Mouse (Mus musculus) right cerebral cortex, adult 18-20 months (tissue): ENCODE measurements around the gene Abca6.

Source experiments
- DNase-seq: peaks from one replicate; pipeline ENCODE4 v3.0.0; 2022; ENCODE audit warnings: mixed read lengths

Abca6 gene

DNA sequence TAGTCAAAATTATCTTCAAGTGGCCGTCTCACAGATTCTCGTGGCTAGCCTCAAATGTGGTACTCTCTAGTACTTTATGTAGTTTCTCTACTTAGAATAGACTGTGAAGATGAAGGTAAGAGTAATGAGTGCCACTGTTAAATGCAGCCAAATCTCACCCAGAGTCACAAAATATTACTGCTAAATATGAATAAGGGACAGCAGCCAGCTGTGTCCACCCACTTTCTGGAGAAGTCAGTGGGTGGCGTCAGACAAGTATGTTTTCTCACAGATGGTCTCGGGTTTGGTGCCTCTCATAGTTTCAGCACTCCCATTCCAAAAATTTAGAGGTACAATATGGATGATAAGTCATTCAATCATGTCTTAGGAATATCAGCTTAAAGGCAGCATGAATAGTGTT is 56.3 kb downstream of the Abca6 start:
- peak; percentile 32 for DNase-seq

- no peak for DNase-seq
These were observed 80.4 kb downstream of the Abca6 start for GRCm38 (mm10) chr11:110171212-110171611.

DNA sequence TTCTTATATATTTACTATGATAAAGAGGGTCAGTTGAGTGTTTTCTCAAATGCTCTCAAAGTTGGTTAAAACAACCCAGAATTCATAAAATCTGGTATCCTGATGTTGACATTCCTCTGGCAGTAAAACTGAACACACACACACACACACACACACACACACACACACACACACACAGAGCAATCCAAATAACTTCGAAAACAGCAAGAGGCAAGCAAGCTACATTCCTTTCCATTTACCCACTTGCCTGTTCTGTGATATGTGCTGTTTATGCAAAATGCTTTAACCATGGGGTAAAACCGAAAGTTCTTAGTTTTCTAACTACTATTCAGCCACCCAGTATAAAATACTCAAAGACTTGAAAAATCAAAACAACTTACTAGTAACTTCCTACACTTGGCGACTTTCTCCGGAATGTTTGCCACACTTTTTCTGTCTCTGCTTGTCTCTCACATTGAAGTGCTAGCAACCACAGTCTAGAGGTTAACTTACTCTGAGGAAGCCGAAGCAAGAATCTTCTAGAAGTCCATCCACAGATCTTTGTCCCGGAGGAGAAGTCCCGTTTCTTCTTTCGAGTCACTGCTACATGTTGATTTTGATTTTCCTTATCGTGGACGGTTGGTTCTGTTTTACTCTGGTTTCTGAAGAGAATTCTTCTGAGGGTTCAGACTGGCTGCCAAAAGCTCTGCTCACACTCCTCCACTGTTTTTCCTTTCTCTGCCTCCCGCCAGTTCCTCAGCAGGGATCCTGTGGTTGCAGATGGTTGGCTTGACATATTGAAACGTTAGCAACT is 83.9 kb downstream of the Abca6 start, which contains the start of gene Abca9:
Gene Abca9 (minus strand): TSS at position 738 of the 793 bp plus-strand sequence.
- DNase-seq: peak; percentile 41

GRCm38 (mm10) chr11:110165822-110166221 is 85.8 kb downstream of the Abca6 start:
- DNase-seq: no peak

DNA sequence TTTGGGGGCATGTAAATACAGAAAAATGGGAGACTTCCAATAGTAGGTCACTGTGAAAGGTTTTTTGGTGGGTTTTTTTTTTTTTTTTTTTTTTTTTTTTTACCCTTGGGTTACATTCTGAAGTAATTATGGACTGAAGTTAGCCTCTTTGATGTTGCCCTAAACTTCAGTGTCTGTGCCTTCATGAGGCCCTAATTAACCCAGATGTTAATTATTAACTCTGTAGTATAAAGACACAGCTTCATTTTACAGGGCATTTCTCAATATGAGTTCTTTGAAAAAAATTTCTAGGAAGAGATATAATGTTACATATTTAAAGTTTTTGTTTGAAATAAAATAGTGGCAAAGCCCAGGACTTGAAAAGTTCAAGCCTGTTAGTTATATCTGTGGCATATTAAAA is 86.2 kb downstream of the Abca6 start:
- DNase-seq: no peak

DNA sequence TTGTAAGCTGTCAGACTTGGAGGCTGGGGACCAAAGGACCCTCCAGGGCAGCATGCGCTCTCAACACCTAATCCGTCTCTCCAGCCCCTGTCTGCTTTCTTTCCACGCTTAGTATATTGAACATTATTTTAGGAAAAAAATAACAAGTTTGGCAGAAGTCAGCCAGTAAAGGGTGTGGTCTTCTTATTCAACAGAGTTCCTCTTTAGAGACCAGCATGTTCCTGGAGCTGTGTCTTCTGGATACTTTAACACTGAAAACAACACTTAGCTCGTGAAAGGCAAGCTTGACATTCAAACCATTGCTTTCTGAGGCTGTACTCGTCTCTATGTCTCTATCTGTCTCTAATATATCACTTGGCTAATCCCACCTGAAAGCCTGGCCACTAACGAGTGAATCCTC is 94.5 kb downstream of the Abca6 start:
- DNase-seq: no peak

DNA sequence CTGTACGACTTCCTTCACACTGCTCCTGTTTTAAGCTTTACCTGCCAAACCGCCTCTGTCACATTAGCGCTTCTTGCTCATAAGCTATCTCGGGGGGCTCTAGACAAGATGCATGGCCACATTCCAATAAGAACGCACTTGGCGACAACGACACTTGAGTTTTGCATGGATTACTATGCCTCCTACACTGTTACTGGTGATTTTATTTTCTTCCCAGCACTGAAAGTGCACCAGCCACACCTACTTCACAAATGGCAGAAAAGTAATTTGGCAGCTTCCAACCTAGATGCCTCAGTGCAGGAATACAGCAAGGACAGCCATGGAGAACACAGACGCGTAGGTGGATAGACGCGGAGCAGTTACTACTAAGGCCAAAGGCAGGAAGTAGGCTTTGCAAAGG is 95.6 kb downstream of the Abca6 start:
- peak; percentile 20 for DNase-seq

- DNase-seq: no peak
These were observed 103.9 kb downstream of the Abca6 start for GRCm38 (mm10) chr11:110147640-110148039.

DNA sequence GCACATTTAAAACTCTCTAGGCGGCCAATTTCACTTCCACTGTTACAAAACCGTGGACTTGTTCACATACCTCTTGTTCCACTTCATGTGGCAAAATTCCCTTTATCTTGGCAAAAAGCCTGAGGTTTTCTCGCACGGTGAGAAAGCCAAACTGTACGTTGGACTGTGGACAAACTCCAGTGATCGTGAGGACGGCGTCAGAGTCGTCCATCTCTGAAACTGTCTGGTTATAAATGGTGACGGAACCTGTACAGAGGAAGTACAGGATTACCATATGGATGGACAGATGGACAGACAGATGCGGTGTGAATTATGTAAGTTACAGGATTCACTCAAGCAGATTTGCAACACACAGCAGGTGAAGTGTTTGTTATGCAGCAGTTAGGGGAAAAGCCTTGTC is 106.2 kb downstream of the Abca6 start:
- DNase-seq: no peak

- DNase-seq: no peak
These were observed 120.8 kb downstream of the Abca6 start for GRCm38 (mm10) chr11:110130760-110131159.
